Mouse (Mus musculus) kidney, embryonic 15.5 days (tissue): ENCODE results near the gene Mmp14. TPM values are rescaled to one million over a fixed set of nuclear protein-coding genes. Genes with fewer than 3 reads are reported as not detected.

Source experiments
- ATAC-seq: fragments of 200-750 bp; cut with Nextera tagmentation; replicated peaks from 2 replicates; pipeline ENCODE4 v1.8.0; 2017; ENCODE audit warnings: moderate TSS enrichment; ENCODE audit not compliant: low FRiP score
- H3K27ac ChIP-seq: fragments of 300-500 bp; sonication (generic); 2 replicates; pipeline ENCODE4 v1.5.1; 2015; ENCODE audit warnings: mild to moderate bottlenecking, inconsistent platforms
- H3K27me3 ChIP-seq: fragments of 300-500 bp; sonication (generic); 2 replicates; pipeline ENCODE4 v1.6.1; 2015; ENCODE audit warnings: inconsistent platforms
- H3K36me3 ChIP-seq: fragments of 300-500 bp; sonication (generic); 2 replicates; pipeline ENCODE4 v1.6.1; 2015; ENCODE audit warnings: inconsistent platforms
- H3K4me1 ChIP-seq: fragments of 300-500 bp; sonication (generic); 2 replicates; pipeline ENCODE4 v1.6.1; 2015; ENCODE audit warnings: inconsistent platforms
- H3K4me2 ChIP-seq: fragments of 300-500 bp; sonication (generic); 2 replicates; pipeline ENCODE4 v1.6.1; 2015; ENCODE audit warnings: moderate library complexity, mild to moderate bottlenecking, inconsistent platforms
- H3K4me3 ChIP-seq: fragments of 300-500 bp; sonication (generic); replicated peaks from 2 replicates; pipeline ENCODE4 v1.5.1; 2015; ENCODE audit warnings: mild to moderate bottlenecking, inconsistent platforms
- H3K9ac ChIP-seq: fragments of 300-500 bp; sonication (generic); 2 replicates; pipeline ENCODE4 v1.6.1; 2015; ENCODE audit warnings: mild to moderate bottlenecking, inconsistent platforms
- H3K9me3 ChIP-seq: fragments of 300-500 bp; sonication (generic); replicated peaks from 2 replicates; pipeline ENCODE4 v1.6.1; 2016; ENCODE audit warnings: inconsistent platforms
- WGBS: fragments of 180-500 bp; shearing (Covaris S2); methylation state at CpG from one replicate; pipeline ENCODE4 v1.1.7; 2015; ENCODE audit warnings: mixed read lengths; 5-methylcytosine and 5-hydroxymethylcytosine counted together
- polyA plus RNA-seq: library from polyadenylated mRNA; unstranded; fragments of >200 nt; fragmentation: Nextera tagmentation; extraction: Ambion mirVana; gene quantifications from 2 replicates; pipeline ENCODE4 v1.2.1, GENCODE M21; 2015

Gene Mmp14
- polyA plus RNA-seq, 1 experiment from 2014 or later = 168 TPM

GRCm38 (mm10) chr14:54487732-54488131, 56.3 kb downstream of the Mmp14 start:
- no peaks in the 10 kb centered on the region for H3K9me3 ChIP-seq
- 63% methylated on average over 2 of the region's 2 CpGs for WGBS

GRCm38 (mm10) chr14:54488350-54488749, 56.9 kb downstream of the Mmp14 start:
- Histone ChIP-seq H3K4me3 (no peak overlapping the region), H3K9ac (no peak overlapping the region), H3K4me1 (no peaks in the 10 kb centered on the region), H3K27me3 (no peaks in the 10 kb centered on the region), H3K36me3 (no peaks in the 10 kb centered on the region), H3K9me3 (no peaks in the 10 kb centered on the region), H3K4me2 (no peak overlapping the region), H3K27ac (no peak overlapping the region)
- ATAC-seq = no peak

More at GRCm38 (mm10) chr14:54487732-54488131, 56.3 kb downstream of the Mmp14 start:
- H3K4me1 ChIP-seq = no peaks in the 10 kb centered on the region
- no peak overlapping the region for H3K4me2 ChIP-seq
- no peaks in the 10 kb centered on the region for H3K36me3 ChIP-seq
- no peak overlapping the region for H3K27ac ChIP-seq
- ATAC-seq = no peak
- H3K27me3 ChIP-seq = no peaks in the 10 kb centered on the region
- no peak overlapping the region for H3K4me3 ChIP-seq
- no peak overlapping the region for H3K9ac ChIP-seq

GRCm38 (mm10) chr14:54492345-54493131, 61.1 kb downstream of the Mmp14 start:
- Histone ChIP-seq H3K27me3 (no peaks in the 10 kb centered on the region), H3K27ac (no peak overlapping the region), H3K4me3 (no peak overlapping the region), H3K9ac (no peak overlapping the region), H3K4me2 (no peak overlapping the region), H3K36me3 (no peaks in the 10 kb centered on the region), H3K4me1 (no peaks in the 10 kb centered on the region), H3K9me3 (no peaks in the 10 kb centered on the region)
- 66% methylated on average over 18 of the region's 18 CpGs for WGBS
- peak; percentile 85; the same call in 1 of the 2 replicates for ATAC-seq

DNA sequence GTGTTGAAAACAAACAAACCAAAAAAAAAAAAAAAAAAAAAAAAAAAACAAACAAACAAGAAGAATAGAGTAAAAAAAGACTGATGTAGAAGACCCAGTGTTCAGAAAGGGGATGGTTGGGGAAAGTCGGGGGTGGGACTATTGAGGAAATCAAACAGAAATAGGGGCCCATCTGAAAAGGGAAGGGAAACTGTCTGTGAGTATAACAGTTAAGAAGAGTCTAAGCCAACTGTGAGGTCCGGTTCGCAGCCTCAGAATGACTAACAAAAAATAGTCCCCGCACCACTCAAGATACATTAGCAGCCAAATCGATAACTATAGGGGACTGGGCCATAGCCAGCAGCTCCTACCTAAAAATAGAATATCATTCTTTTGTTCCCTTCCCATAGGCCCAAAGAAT, 61.8 kb downstream of the Mmp14 start:
- WGBS = 92% methylated on average over 5 of the region's 5 CpGs
- no peak for ATAC-seq

GRCm38 (mm10) chr14:54494234-54494633, 62.8 kb downstream of the Mmp14 start:
- H3K9ac ChIP-seq = no peak overlapping the region
- no peak overlapping the region for H3K4me2 ChIP-seq
- 7% methylated on average over 3 of the region's 3 CpGs for WGBS
- H3K9me3 ChIP-seq = no peaks in the 10 kb centered on the region
- H3K4me3 ChIP-seq = no peak overlapping the region
- ATAC-seq = peak; percentile 54; the same call in 1 of the 2 replicates
- no peaks in the 10 kb centered on the region for H3K27me3 ChIP-seq
- H3K27ac ChIP-seq = no peak overlapping the region
- no peaks in the 10 kb centered on the region for H3K4me1 ChIP-seq
- no peaks in the 10 kb centered on the region for H3K36me3 ChIP-seq

More for the DNA sequence above, 61.8 kb downstream of the Mmp14 start:
- Histone ChIP-seq H3K27me3 (no peaks in the 10 kb centered on the region), H3K4me2 (no peak overlapping the region), H3K36me3 (no peaks in the 10 kb centered on the region), H3K9me3 (no peaks in the 10 kb centered on the region), H3K4me3 (no peak overlapping the region), H3K9ac (no peak overlapping the region), H3K27ac (no peak overlapping the region), H3K4me1 (no peaks in the 10 kb centered on the region)

Other genes with a start within 250 kb of the Mmp14 start
- gene Dad1, start 177.5 kb upstream of the Mmp14 start, polyA plus RNA-seq = 427 and 441 TPM in 2 replicates
- gene Abhd4, start 177.4 kb upstream of the Mmp14 start, polyA plus RNA-seq = 61.3 and 67.6 TPM in 2 replicates
- gene Olfr49, start 146.7 kb upstream of the Mmp14 start, polyA plus RNA-seq = 0.14 TPM in 1 of 2 replicates, not detected in the other
- gene Oxa1l, start 70.8 kb upstream of the Mmp14 start, polyA plus RNA-seq = 50.9 and 61.0 TPM in 2 replicates
- gene Slc7a7, start 13.8 kb upstream of the Mmp14 start, polyA plus RNA-seq = 11.0 and 11.4 TPM in 2 replicates
- 265 and 305 TPM in 2 replicates for gene Mrpl52, start 4.7 kb upstream of the Mmp14 start, polyA plus RNA-seq
- gene Lrp10, start 32.5 kb downstream of the Mmp14 start, polyA plus RNA-seq = 46.8 and 54.6 TPM in 2 replicates
- gene Rem2, start 44.5 kb downstream of the Mmp14 start, polyA plus RNA-seq = 6.3 and 6.8 TPM in 2 replicates
- 101 and 104 TPM in 2 replicates for gene Prmt5, start 85.9 kb downstream of the Mmp14 start, polyA plus RNA-seq
- 50.7 and 53.2 TPM in 2 replicates for gene Haus4, start 123.0 kb downstream of the Mmp14 start, polyA plus RNA-seq
- gene Ajuba, start 145.9 kb downstream of the Mmp14 start, polyA plus RNA-seq = 45.9 and 50.4 TPM in 2 replicates
- 10.2 and 11.3 TPM in 2 replicates for gene 4931414P19Rik, start 174.4 kb downstream of the Mmp14 start, polyA plus RNA-seq
- 422 and 424 TPM in 2 replicates for gene Psmb5, start 186.4 kb downstream of the Mmp14 start, polyA plus RNA-seq
- not detected in 2 replicates for gene Psmb11, start 189.8 kb downstream of the Mmp14 start, polyA plus RNA-seq
- gene Gm17606, start 209.3 kb downstream of the Mmp14 start, polyA plus RNA-seq = not detected in 2 replicates
- 3.1 and 4.5 TPM in 2 replicates for gene Cdh24, start 209.8 kb downstream of the Mmp14 start, polyA plus RNA-seq